Mouse (Mus musculus) ES-E14 (cell line): ENCODE data around the gene Sept9. TPM values are rescaled to one million over a fixed set of nuclear protein-coding genes. Genes with fewer than 3 reads are reported as not detected.

Experiments used
- DNase-seq: peaks from one replicate; pipeline ENCODE4 v3.0.0-alpha.2; 2013; ENCODE audit warnings: low read depth, low spot score
- H3K27ac ChIP-seq: 2 replicates; pipeline ENCODE4 v1.5.1; 2012; ENCODE audit warnings: low read depth, mild to moderate bottlenecking, low read length, moderate library complexity, mixed read lengths; ENCODE audit not compliant: poor library complexity, insufficient read depth, severe bottlenecking
- H3K36me3 ChIP-seq: 2 replicates; pipeline ENCODE4 v1.6.1; 2012; ENCODE audit warnings: mild to moderate bottlenecking, low read length, moderate library complexity, mixed read lengths; ENCODE audit not compliant: control insufficient read depth, poor library complexity, insufficient read depth, severe bottlenecking
- H3K4me1 ChIP-seq, 2 experiments: fragments of 150-350 bp in 1 of 2; sonication (generic) in 1 of 2; 2 replicates each; pipeline ENCODE4 v1.6.1; 2012; ENCODE audit warnings: low read length in 2 of 2, mild to moderate bottlenecking in 1 of 2, mixed read lengths in 1 of 2; ENCODE audit not compliant: control insufficient read depth in 2 of 2, insufficient read depth in 2 of 2, poor library complexity in 1 of 2
- H3K4me3 ChIP-seq, 2 experiments: fragments of 150-350 bp in 1 of 2; sonication (generic) in 1 of 2; 2 replicates each; pipeline ENCODE4 v1.5.1; 2012; ENCODE audit warnings: low read length in 2 of 2, low read depth in 1 of 2, mild to moderate bottlenecking in 1 of 2, mixed read lengths in 1 of 2; ENCODE audit not compliant: insufficient read depth in 1 of 2, poor library complexity in 1 of 2, severe bottlenecking in 1 of 2
- H3K9ac ChIP-seq: 2 replicates; pipeline ENCODE4 v1.6.1; 2012; ENCODE audit warnings: low read depth, mild to moderate bottlenecking, low read length, mixed read lengths; ENCODE audit not compliant: poor library complexity, insufficient read depth, severe bottlenecking
- H3K9me3 ChIP-seq: fragments of 150-350 bp; sonication (generic); 2 replicates; pipeline ENCODE4 v1.6.1; 2012; ENCODE audit warnings: low read depth, mild to moderate bottlenecking, low read length; ENCODE audit not compliant: control insufficient read depth, insufficient read depth
- CHD2 ChIP-seq: IDR thresholded peaks from 2 replicates; pipeline ENCODE4 v1.6.1; 2014; ENCODE audit warnings: mild to moderate bottlenecking, low read depth, low read length, inconsistent platforms
- HCFC1 ChIP-seq: IDR thresholded peaks from 2 replicates; pipeline ENCODE4 v1.6.1; 2012; ENCODE audit warnings: low read length, inconsistent platforms, borderline replicate concordance; ENCODE audit not compliant: insufficient read depth
- MAFK ChIP-seq: IDR thresholded peaks from 2 replicates; pipeline ENCODE4 v1.6.1; 2014; ENCODE audit warnings: mild to moderate bottlenecking, low read depth, low read length, inconsistent platforms; ENCODE audit not compliant: insufficient read depth
- ZC3H11A ChIP-seq: IDR thresholded peaks from 2 replicates; pipeline ENCODE4 v1.6.1; 2012; ENCODE audit warnings: low read depth, mild to moderate bottlenecking, inconsistent platforms, low read length, borderline replicate concordance
- ZNF384 ChIP-seq: IDR thresholded peaks from 2 replicates; pipeline ENCODE4 v1.6.1; 2012; ENCODE audit warnings: low read depth, low read length, inconsistent platforms
- in situ Hi-C, 2 experiments: fragments of 600-800 bp; cut with MboI; formaldehyde crosslinking; loops; one replicate each; pipeline ENCODE4 v1.15.1; 2025; ENCODE audit warnings: low sequenced_read_pairs in 2 of 2, inconsistent platforms in 1 of 2; ENCODE audit not compliant: unreplicated experiment in 2 of 2
- total RNA-seq: library from RNA; depleted of rRNA; stranded (reverse); fragments of 300-350 nt; gene quantifications from 2 replicates; pipeline ENCODE4 v1.2.3, GENCODE M21; 2012

The Sept9 gene
- total RNA-seq, 1 experiment: 65.7 TPM

- no peaks in the 10 kb centered on the region for H3K36me3 ChIP-seq
- DNase-seq: no peak
- peaks cover 2% of the 10 kb centered on the region in 2 experiments; a peak in 1 of 4 replicates for H3K4me1 ChIP-seq
- H3K27ac ChIP-seq: no peak overlapping the region
- in situ Hi-C loops: loop anchor here in 1 of 2 experiments (5.0 kb wide), 1 partner anchor 125 kb away; no protein-coding TSS in a partner anchor
- H3K9ac ChIP-seq: no peak overlapping the region
- H3K9me3 ChIP-seq: no peaks in the 10 kb centered on the region
- H3K4me3 ChIP-seq: peak overlapping the region in 1 of 2 experiments; percentile 5; a peak in 1 of 4 replicates
- TF ChIP-seq CHD2 (no peak), ZC3H11A (no peak), ZNF384 (no peak), HCFC1 (no peak), MAFK (no peak)
Observed at GRCm38 (mm10) chr11:117232032-117232431, 32.6 kb downstream of the Sept9 start.

GRCm38 (mm10) chr11:117232886-117233458, 33.5 kb downstream of the Sept9 start:
- TF ChIP-seq MAFK (no peak), CHD2 (no peak), ZNF384 (no peak), ZC3H11A (no peak), HCFC1 (no peak)
- Histone ChIP-seq H3K4me3 (no peak overlapping the region), H3K9me3 (no peaks in the 10 kb centered on the region), H3K27ac (no peak overlapping the region), H3K9ac (no peak overlapping the region), H3K36me3 (no peaks in the 10 kb centered on the region), H3K4me1 (peaks cover 2% of the 10 kb centered on the region in 2 experiments; a peak in 1 of 4 replicates)
- in situ Hi-C loops: loop anchor here in 1 of 2 experiments (5.0 kb wide), 1 partner anchor 124 kb away; no protein-coding TSS in a partner anchor
- no peak for DNase-seq

GRCm38 (mm10) chr11:117233818-117234217, 34.4 kb downstream of the Sept9 start:
- in situ Hi-C loops: loop anchor here in 1 of 2 experiments (5.0 kb wide), 1 partner anchor 123 kb away; no protein-coding TSS in a partner anchor
- Histone ChIP-seq H3K36me3 (no peaks in the 10 kb centered on the region), H3K4me1 (peaks cover 2% of the 10 kb centered on the region in 2 experiments; a peak in 1 of 4 replicates), H3K4me3 (no peak overlapping the region), H3K9ac (no peak overlapping the region), H3K27ac (no peak overlapping the region), H3K9me3 (no peaks in the 10 kb centered on the region)
- DNase-seq: no peak
- no peak for TF ChIP-seq ZC3H11A
- TF ChIP-seq CHD2: no peak
- no peak for TF ChIP-seq ZNF384
- TF ChIP-seq MAFK: no peak
- no peak for TF ChIP-seq HCFC1

GRCm38 (mm10) chr11:117235086-117235897, 35.8 kb downstream of the Sept9 start:
- H3K4me3 ChIP-seq: no peak overlapping the region
- no peak overlapping the region for H3K27ac ChIP-seq
- no peak overlapping the region for H3K9ac ChIP-seq
- in situ Hi-C loops: no loop called here
- peaks cover 2 to 4% of the 10 kb centered on the region in 2 experiments; a peak in 1 of 4 replicates for H3K4me1 ChIP-seq
- no peaks in the 10 kb centered on the region for H3K9me3 ChIP-seq
- DNase-seq: no peak
- H3K36me3 ChIP-seq: no peaks in the 10 kb centered on the region
- TF ChIP-seq CHD2 (no peak), HCFC1 (no peak), MAFK (no peak), ZC3H11A (no peak), ZNF384 (no peak)
